ENCODE assay signal across 9 mouse cellular contexts in the genomic region with DNA sequence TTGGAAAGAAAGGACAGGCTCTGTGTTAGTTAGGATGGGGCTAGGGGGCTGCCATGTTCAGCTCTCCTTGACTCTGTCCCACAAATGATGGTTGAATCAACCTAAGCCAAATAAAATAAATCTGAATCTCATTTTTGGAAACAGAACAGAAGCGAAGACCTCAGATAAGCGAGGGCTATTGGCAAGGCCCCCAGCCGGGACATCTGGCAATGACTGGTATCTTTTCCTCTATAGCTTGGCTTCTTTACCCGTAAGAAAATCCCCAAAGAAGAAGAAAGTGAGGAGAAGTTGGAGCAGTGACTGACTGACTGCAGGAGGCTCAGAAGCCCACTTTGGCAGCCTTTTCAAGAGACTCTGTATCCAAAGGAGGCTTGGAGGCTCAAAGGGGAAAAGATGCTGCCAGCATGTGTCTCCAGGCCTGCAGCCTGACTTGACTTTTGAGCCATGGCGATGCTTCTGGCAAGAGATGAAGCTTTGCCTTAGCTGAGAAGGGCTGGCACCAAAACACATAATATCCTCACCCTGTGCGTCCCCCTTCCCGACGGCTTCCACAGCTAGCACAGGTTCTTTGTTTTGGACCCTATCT. TPM values are rescaled to one million over a fixed set of nuclear protein-coding genes. Genes with fewer than 3 reads are reported as not detected.
DNase-seq lines count a peak whose midpoint lies in the region; ATAC-seq and TF ChIP-seq lines count a peak whose summit lies in the region.
"Had no signal": no experiment of that assay in that cellular context is flagged by ENCODE, and none has a peak within 500 bp of the region (broad histone marks: within the 10 kb centered on the region; RNA-seq: fewer than 3 reads in every experiment).

No protein-coding gene starts in this region.

- H3K9me3 ChIP-seq in limb, embryonic 15.5 days, result no peaks in the 10 kb centered on the region

- peaks cover 6% of the 10 kb centered on the region; the same call in 1 of the 2 replicates for H3K36me3 ChIP-seq in limb, embryonic 15.5 days

- peak overlapping the region; percentile 49 for H3K4me2 ChIP-seq in limb, embryonic 15.5 days

- TF ChIP-seq POLR2A in embryonic fibroblast, embryonic 13.5 days (IDR thresholded peaks at IDR 0.05; ENCODE audit: low read depth, low read length), result no peak

- H3K27ac ChIP-seq in embryonic fibroblast, embryonic 13.5 days (ENCODE audit: insufficient read depth, low read length), result peak overlapping the region; percentile 65
- peak overlapping the region; percentile 90 for H3K27ac ChIP-seq in limb, embryonic 15.5 days

- H3K4me1 ChIP-seq in embryonic fibroblast, embryonic 13.5 days (ENCODE audit: control insufficient read depth, insufficient read depth, low read length), result peaks cover 14% of the 10 kb centered on the region
- H3K4me1 ChIP-seq in limb, embryonic 15.5 days, result peaks cover 19% of the 10 kb centered on the region

- 32% methylated on average over 8 of the region's 8 CpGs for WGBS in limb, embryonic 15.5 days

- TF ChIP-seq CTCF in embryonic fibroblast, embryonic 13.5 days (IDR thresholded peaks at IDR 0.05; ENCODE audit: borderline replicate concordance, insufficient read depth, low read length), result no peak

- H3K4me3 ChIP-seq in embryonic fibroblast, embryonic 13.5 days (ENCODE audit: insufficient read depth, low read length), result no peak overlapping the region
- H3K4me3 ChIP-seq in limb, embryonic 15.5 days, result peak overlapping the region; percentile 12; the same call in 1 of the 2 replicates

- no peaks in the 10 kb centered on the region for H3K27me3 ChIP-seq in limb, embryonic 15.5 days

- peak; percentile 54 to 55 for DNase-seq in cerebellum, postnatal 10 days
- no peak for DNase-seq in cerebellum, adult 8-10 months
- peak; percentile 29 for DNase-seq in 3134 (ENCODE audit: extremely low read depth, insufficient read length, low spot score)
- DNase-seq in left cerebral cortex, adult 11 months (ENCODE audit: low spot score), result no peak
- no peak for DNase-seq in adrenal gland, adult 8-10 months
- no peak for DNase-seq in adrenal gland, postnatal 25 days

- no peak overlapping the region for H3K9ac ChIP-seq in limb, embryonic 15.5 days
- H3K9ac ChIP-seq: liver, postnatal 0 days had no signal

- ATAC-seq in limb, embryonic 15.5 days (ENCODE audit: insufficient number of reproducible peaks, low FRiP score, low TSS enrichment, low read depth), result no peak

RNA-seq across cellular contexts. Expression of a gene that starts 7.1 kb away (rescaled TPM):
- 0.23 and 0.67 TPM in 2 replicates for polyA plus RNA-seq in embryonic fibroblast, embryonic 13.5 days (2011; ENCODE audit: insufficient read length, low read depth, missing spikeins)
- 11.4 and 12.8 TPM in 2 replicates for polyA plus RNA-seq in limb, embryonic 15.5 days (2015; fragmentation: Nextera tagmentation; extraction: Ambion mirVana)
- total RNA-seq in adrenal gland, adult 8-10 months (2022), result 1 to 10 TPM; 3.1 to 9.9 (median 5.0) TPM
- total RNA-seq in adrenal gland, postnatal 25 days (2021), result 2.3 and 3.2 TPM in 2 replicates

RNA-seq across cellular contexts. Expression of a gene that starts 17.4 kb away (rescaled TPM):
- polyA plus RNA-seq in embryonic fibroblast, embryonic 13.5 days (2011; ENCODE audit: insufficient read length, low read depth, missing spikeins), result 1.7 and 2.0 TPM in 2 replicates
- 4.9 and 5.7 TPM in 2 replicates for polyA plus RNA-seq in limb, embryonic 15.5 days (2015; fragmentation: Nextera tagmentation; extraction: Ambion mirVana)
- total RNA-seq in adrenal gland, adult 8-10 months (2022), result 1 to 10 TPM; 1.5 to 2.4 (median 1.8) TPM
- 1.9 and 2.0 TPM in 2 replicates for total RNA-seq in adrenal gland, postnatal 25 days (2021)

RNA-seq across cellular contexts. Expression of a gene that starts 27.6 kb away (rescaled TPM):
- polyA plus RNA-seq in embryonic fibroblast, embryonic 13.5 days (2011; ENCODE audit: insufficient read length, low read depth, missing spikeins), result 0.28 and 0.30 TPM in 2 replicates
- polyA plus RNA-seq in limb, embryonic 15.5 days (2015; fragmentation: Nextera tagmentation; extraction: Ambion mirVana), result 0.29 and 0.37 TPM in 2 replicates
- under 1 TPM; 0.32 to 0.80 (median 0.40) TPM for total RNA-seq in adrenal gland, adult 8-10 months (2022)
- total RNA-seq in adrenal gland, postnatal 25 days (2021), result 0.55 and 0.71 TPM in 2 replicates
- polyA plus RNA-seq: liver, postnatal 0 days had no signal

RNA-seq across cellular contexts. Expression of a gene that starts 27.6 kb away (rescaled TPM):
- polyA plus RNA-seq in embryonic fibroblast, embryonic 13.5 days (2011; ENCODE audit: insufficient read length, low read depth, missing spikeins), result 31.3 and 35.5 TPM in 2 replicates
- polyA plus RNA-seq in limb, embryonic 15.5 days (2015; fragmentation: Nextera tagmentation; extraction: Ambion mirVana), result 56.6 and 57.5 TPM in 2 replicates
- 10 to 100 TPM; 51.1 to 60.0 (median 56.2) TPM for total RNA-seq in adrenal gland, adult 8-10 months (2022)
- 41.6 and 58.7 TPM in 2 replicates for total RNA-seq in adrenal gland, postnatal 25 days (2021)

RNA-seq across cellular contexts. Expression of a gene that starts 33.1 kb away (rescaled TPM):
- 108 and 113 TPM in 2 replicates for polyA plus RNA-seq in embryonic fibroblast, embryonic 13.5 days (2011; ENCODE audit: insufficient read length, low read depth, missing spikeins)
- 102 and 120 TPM in 2 replicates for polyA plus RNA-seq in limb, embryonic 15.5 days (2015; fragmentation: Nextera tagmentation; extraction: Ambion mirVana)
- total RNA-seq in adrenal gland, adult 8-10 months (2022), result 100 to 1,000 TPM in 1 of 4 experiments, 10 to 100 TPM in 3; 54.6 to 101 (median 71.7) TPM
- total RNA-seq in adrenal gland, postnatal 25 days (2021), result 72.9 and 97.5 TPM in 2 replicates

Comparison
In these comparisons a context has a peak if more than half of its experiments do, and no peak if none do; other contexts are left out.
1. DNase-seq: peak in cerebellum, postnatal 10 days (2 of 2) and 3134 (single experiment); none in cerebellum, adult 8-10 months (single experiment), left cerebral cortex, adult 11 months (single experiment), adrenal gland, adult 8-10 months (single experiment) and adrenal gland, postnatal 25 days (single experiment).